Mouse (Mus musculus) ovary, adult 2 months (tissue): ENCODE measurements around the gene Cebpg. TPM values are rescaled to one million over a fixed set of nuclear protein-coding genes. Genes with fewer than 3 reads are reported as not detected.

Source experiments
- polyA plus RNA-seq: library from polyadenylated mRNA; depleted of rRNA; stranded (reverse); fragments of >200 nt; gene quantifications from 2 replicates; pipeline ENCODE4 v1.2.3, GENCODE M21; 2012; rRNA removed

The Cebpg gene
- polyA plus RNA-seq, result 4.3 and 4.4 TPM in 2 replicates

GRCm38 (mm10) chr7:35056436-35056864, at the start of gene Cebpg:
Cebpg (minus strand) TSS chr7:35056573.

Other genes with a start within 250 kb of the Cebpg start
- gene Chst8, start 243.9 kb downstream of the Cebpg start, polyA plus RNA-seq, result 72.4 and 100 TPM in 2 replicates
- 77.9 and 80.3 TPM in 2 replicates for gene Pepd, start 144.2 kb downstream of the Cebpg start, polyA plus RNA-seq
- 224 and 328 TPM in 2 replicates for gene Cebpa, start 62.7 kb upstream of the Cebpg start, polyA plus RNA-seq
- 28.4 and 28.6 TPM in 2 replicates for gene Slc7a10, start 129.8 kb upstream of the Cebpg start, polyA plus RNA-seq
- gene Lrp3, start 158.9 kb upstream of the Cebpg start, polyA plus RNA-seq, result 32.4 and 35.4 TPM in 2 replicates